Mouse (Mus musculus): ENCODE measurements around the gene Purb.

Gene Purb

DNA sequence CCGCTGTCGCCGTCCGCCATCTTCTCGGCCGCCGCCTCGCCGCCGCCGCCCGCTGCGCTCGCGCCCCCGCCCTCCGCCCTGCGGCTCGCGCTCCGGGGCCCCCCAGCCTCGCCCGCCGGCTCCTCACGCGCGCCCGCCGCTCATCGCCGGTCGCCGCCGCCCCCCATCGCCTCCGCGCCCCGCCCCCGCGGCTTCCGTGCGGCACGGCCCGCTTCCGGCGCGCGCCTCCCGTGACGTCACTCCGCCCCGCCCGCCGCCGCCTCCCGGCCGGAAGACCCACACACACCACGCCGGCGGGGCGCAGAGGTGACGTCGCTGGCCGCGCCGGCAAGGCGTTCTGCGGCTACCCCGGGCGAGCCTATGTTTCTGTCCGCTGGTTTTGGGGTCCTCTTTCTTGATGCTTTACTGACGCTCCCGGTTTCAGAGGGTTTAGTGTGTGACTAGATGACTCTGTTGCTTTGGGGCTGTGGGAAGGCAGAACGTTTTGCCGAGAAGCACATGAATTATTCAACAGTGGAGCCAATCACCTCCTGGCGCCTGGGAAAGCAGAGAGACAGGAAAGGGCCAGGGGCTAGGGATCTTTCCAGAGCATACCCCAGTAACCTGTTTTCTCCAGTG lies at the start of gene Purb:
Gene Purb, minus strand, starts transcription at position 51 of the 618 bp plus-strand sequence.
- in situ Hi-C loops (cut with MseI, MboI), result no loop called here

DNA sequence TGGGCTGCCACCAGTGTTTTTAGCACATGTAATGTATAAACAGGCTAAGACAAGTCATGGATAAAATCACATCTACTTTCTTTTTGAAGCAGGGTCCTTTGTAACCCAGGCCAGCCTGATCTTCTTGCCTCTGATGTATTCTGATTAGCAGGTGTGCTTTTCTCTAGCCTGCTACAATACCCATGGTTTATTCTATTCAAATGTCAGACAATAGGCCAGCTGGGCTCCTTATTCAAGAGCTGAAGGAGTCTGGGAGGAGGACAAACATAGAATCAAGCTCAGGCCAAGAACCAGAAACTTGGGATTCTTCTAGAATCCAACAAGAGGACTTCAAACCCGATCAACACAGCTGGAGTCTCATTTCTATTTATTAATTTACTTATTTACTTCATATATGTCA lies 49.5 kb upstream of the Purb start:
- in situ Hi-C loops (cut with MseI, MboI), result loop anchor here in 1 of 2 experiments (5.0 kb wide), 1 partner anchor 53 kb away; no protein-coding TSS in a partner anchor

DNA sequence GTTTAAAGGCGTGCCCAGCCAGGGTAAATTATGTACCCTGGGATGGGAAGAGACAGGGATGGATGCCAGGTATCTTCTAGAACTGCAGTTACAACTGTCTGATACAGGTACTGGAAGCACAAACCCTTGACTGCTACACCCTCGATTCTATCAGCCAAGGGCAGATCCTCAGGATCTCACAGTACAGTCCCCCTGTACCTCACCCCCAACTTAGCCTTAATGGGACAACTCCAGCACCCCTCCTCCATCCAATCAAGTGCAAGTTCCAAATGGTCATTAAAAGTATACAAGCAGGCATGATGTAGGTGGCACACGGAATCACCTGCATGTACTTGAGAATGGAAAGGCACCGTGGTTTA lies 49.1 kb upstream of the Purb start:
- in situ Hi-C loops (cut with MseI, MboI), result loop anchor here in 1 of 2 experiments (5.0 kb wide), 1 partner anchor 53 kb away; no protein-coding TSS in a partner anchor

DNA sequence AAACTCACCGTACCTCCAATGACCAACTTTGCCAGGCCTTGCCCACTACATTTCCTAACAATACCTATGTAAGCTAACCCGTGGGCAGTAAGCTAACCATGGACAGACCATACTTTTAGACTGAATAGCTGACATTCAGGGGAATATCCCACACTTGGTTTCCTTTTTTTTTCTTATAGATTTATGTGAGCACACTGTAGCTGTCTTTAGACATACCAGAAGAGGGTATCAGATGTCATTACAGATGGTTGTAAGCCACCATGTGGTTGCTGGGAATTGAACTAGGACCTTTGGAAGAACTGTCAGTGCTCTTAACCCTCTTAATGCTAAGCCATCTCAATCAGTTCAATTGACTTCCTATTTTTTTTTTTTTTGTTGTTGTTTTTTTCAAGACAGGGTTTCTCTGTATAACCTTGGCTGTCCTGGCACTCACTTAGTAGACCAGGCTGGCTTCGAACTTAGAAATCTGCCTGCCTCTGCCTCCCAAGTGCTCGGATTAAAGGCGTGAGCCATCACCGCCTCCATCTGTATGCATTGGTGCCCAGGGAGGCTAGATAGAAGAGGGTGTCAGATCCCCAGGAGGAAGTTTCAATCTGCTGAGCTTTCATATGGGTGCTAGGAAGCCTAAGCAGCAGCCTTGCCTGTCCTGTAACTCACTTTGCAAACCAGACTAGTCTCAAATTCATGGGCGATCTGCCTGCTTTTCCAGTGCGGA lies 48.6 kb upstream of the Purb start:
- in situ Hi-C loops (cut with MseI, MboI), result no loop called here

DNA sequence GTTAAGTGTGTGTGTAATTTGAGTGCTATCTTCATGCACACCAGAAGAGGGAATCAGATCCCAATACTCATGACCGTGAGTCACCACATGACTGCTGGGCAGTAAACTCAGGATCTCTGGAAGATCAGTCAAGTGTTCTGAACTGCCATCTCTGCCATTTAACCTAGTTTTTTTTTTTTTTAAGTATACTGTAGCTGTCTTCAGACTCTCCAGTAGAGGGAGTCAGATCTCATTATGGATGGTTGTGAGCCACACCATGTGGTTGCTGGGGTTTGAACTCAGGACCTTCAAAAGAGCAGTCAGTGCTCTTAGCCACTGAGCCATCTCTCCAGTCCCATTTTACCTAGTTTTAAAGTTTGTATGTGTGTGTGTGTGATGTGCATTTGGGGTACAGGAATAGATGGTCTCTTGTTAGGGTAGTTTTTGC lies 48.0 kb upstream of the Purb start:
- in situ Hi-C loops (cut with MseI, MboI), result no loop called here

DNA sequence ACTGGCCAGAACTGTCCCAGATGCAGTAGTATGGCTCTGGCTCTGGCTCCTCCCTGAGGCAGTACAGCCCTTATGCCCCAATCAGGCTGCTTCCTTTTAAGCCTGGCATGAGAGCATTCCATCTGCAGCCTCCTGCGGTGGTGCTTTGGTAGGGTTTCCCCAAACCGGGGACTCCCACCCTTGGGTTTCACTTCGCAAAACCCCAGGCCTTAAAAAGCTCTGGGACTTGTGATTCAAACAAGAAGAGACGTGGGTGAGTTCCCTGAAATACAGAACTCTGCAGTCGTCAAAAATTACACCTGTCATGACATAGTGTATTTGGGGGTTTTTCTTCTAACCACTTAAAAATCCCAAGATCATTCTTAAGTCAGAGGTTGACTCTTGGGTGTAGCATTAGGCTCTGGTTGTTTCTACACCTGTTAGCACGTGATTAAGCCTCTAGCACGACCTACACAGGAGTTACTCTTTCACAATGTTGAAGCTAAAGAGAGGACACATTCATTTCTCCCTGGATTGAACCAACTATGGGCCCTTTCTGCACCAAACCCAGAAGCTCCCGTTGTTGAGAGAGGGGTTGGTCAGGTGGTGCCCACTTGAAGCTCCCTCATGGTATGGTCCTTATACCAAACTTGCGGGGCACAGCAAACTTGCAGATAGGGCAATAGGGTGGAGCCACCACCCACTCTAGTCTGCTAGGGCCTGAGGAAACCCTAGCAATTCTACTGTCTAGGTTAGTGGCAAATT lies 47.2 kb upstream of the Purb start:
- in situ Hi-C loops (cut with MseI, MboI), result no loop called here

DNA sequence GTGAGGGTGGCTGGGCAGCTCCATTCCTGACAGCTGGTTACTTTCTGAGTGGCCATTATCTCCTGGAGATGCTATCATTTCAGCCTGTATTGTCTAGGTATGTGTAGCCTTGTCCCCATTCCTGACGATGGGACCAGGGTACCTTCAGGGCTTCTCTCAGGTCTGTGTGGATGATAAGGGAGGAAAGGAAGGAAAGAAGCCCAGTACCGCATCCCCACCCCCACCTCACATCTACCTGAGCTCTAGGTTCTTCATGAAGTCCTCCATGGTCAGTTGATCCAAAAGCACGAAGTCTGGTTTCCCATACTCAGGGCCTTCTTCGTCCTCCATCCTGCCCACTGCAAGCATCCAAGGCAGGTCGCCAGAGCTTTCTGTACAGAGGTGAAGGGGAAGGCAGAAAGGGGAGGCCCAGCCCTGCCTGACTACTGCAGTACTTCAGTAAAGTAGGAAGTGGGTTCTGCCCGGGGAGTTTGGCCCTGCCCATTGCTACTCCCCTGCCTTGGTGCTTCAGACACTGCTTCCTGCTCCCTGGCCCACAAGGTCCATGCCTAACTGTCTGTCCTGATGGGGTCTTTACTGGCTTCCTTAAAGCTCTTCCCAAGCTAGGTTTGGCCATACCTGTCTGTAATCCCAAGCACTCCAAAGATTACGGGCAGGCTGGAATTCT lies 44.9 kb upstream of the Purb start, which contains the start of gene Myo1g:
Gene Myo1g, minus strand, starts transcription at position 459 of the 667 bp plus-strand sequence.
- in situ Hi-C loops (cut with MseI, MboI), result no loop called here

DNA sequence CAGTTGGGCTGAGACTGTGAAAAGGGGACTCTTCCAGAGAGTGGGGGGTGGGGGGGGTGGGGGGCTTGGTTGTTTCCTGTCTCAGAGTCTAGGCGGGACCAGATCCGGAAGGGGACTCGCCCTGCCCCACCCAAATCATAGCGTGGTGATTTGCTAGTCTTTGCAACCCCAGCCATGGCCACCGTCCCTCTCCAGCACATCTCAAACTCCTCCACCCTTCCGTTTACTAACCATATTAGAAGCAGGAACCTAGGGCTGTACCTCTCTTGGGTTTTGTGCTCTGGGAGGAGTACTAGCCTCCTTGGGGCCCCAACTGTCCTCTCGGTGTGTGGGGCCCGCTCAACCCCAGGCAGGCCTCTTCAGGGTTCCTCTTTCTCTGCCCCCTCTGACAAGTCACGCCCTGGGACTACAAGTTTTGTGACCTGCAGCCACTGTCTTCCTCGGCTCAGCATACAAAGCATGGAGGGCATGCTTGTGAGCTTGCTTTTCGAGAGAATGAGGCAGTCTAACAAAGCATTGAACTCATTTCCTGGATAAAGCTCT lies 43.8 kb upstream of the Purb start:
- in situ Hi-C loops (cut with MseI, MboI), result no loop called here

DNA sequence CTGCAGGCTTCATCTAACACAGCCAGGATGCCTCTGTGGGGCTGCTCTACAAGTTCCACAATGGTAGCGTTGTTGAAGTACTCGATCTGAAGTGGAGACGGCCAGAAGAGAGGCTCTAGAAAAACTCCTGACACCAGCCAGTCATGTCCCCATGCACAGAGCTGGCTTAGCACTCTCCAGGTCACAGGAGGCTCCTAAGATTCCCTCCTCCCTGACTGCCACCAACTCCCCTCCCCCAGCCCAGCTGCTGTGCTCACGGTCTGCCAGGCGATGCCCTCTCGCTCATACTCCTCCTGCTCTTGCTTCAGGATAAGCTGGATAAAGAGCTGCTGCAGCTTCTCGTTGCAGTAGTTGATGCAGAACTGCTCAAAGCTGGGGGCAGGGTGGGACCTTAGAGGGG lies 39.1 kb upstream of the Purb start:
- in situ Hi-C loops (cut with MseI, MboI), result no loop called here

DNA sequence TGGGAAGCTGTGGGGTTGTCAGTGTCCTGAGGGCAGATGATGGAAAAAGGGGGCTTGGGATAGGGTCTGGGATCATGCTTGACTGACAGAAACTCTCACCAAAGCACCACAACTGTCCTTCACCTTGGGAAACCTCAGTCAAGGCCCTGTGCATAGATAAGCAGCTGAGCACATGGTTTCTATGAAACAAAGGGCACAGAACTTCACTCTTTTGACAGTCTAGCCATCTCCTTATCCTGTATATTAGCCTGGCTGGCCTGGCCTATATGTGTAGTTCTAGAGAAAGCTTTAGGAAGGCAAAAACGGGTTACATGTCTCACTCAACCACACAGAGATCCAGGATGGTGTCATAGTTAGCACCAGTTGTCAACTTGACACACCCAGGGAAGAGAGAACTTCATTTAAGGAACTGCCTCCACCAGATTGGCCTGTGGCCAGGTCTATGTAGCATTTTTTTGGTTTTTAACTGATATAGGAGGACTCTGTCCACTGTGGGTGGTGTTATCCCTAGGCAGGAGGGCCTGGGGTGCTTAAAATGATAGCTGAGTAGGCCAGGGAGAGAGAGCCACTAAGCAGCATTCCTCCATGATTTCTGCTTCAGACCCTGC lies 32.7 kb upstream of the Purb start:
- in situ Hi-C loops (cut with MseI, MboI), result no loop called here

DNA sequence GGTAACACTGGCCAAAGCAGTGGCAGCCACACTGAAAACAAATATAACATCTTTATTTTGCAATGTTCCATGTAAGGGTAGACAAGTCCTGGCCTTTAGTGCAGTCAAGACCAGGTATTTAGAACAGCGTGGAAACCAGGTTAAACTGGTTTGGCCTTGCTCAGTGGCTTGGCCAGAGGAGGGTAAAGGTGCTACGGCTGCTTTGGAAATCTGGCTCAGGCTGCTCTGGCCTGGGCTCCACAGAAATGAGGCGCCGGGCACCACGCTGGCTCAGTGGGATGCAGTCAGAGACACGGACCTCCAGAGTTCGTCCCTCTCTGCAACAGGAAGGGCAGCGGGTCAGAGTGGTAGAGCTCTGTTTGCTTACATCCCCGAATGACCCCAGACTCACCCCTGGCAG lies 30.8 kb upstream of the Purb start:
- in situ Hi-C loops (cut with MseI, MboI), result no loop called here

DNA sequence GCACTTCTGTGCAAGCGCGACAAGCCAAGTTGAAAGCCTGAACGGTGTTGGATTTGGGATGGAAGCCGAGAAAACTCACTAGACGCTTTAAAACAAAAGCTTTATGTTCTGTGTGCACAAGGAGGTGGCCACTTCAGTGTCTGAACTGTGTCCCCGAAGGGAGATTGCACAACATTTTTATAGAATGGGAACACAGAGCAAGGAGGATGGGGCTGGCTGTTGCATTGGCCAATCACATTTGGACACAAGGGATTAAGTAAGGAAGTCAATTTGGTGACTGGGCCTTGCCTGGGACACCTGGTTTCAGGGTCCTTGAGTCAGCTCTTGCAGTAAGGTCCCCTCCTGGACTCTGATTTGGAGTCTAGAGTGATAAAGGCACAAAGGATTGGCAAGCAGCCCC lies 29.0 kb upstream of the Purb start:
- in situ Hi-C loops (cut with MseI, MboI), result no loop called here

DNA sequence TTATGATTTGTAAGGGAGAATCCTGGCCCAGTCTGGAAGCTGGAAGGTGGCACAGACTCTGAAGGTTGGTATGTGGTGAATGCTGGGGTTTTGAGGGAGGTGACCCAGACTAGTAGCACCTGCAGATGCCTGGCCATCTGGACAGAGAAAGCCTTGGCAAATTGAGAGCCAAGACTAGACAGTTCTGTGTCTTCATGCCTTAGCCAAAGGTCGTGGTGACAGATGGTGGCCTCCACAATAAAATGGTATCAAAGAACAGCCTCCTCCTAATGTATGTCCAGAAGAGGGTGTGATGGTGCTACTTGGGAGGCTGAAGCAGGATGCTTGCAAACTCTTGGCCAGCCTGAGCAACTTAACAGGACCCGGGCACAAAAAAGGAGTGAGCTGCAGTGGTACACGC lies 28.5 kb upstream of the Purb start:
- in situ Hi-C loops (cut with MseI, MboI), result no loop called here

DNA sequence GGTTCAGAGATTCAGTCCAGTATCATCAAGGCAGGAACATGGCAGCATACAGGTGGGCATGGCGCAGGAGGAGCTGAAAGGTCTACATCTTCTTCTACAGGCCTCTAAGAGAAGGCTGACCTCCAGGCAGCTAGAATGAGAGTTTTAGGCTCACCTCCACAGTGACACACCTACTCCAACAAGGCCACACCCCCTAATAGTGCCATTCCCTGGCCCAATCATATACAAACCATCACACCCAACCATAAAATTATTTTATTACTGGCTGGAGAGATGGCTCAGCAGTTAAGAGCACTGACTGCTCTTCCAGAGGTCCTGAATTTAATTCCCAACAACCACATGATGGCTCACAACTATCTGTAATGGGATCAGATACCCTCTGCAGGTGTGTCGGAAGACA lies 26.8 kb upstream of the Purb start:
- in situ Hi-C loops (cut with MseI, MboI), result no loop called here

DNA sequence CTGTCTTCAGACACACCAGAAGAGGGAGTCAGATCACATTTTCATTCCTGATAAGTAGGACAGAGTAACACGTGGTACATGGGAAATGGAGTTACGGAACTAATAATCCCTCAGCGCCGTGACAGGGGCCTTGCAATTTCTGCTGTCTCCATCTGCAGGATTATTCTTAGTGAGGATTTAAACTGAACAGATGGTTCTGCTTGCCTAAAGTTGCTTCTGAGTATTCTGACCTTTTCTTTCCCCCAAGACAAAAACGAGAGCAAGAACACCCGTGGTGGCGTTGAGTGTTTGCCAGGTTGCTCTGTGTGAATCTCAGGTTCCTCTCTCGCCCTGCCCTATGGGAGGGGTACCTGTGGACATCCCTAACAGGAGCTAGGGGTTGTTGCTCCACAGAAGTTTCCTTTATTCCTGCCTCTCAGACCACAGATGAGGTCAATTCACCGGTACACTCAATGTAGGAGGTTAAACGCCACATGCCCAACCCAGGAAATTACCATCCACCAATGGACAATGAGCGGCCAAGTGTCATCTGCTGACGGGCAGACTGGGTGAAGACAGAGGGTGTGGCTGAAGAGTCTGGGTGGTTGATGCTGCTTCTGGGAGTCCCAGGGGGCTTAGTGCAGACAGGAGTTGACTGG lies 21.7 kb upstream of the Purb start:
- in situ Hi-C loops (cut with MseI, MboI), result no loop called here

DNA sequence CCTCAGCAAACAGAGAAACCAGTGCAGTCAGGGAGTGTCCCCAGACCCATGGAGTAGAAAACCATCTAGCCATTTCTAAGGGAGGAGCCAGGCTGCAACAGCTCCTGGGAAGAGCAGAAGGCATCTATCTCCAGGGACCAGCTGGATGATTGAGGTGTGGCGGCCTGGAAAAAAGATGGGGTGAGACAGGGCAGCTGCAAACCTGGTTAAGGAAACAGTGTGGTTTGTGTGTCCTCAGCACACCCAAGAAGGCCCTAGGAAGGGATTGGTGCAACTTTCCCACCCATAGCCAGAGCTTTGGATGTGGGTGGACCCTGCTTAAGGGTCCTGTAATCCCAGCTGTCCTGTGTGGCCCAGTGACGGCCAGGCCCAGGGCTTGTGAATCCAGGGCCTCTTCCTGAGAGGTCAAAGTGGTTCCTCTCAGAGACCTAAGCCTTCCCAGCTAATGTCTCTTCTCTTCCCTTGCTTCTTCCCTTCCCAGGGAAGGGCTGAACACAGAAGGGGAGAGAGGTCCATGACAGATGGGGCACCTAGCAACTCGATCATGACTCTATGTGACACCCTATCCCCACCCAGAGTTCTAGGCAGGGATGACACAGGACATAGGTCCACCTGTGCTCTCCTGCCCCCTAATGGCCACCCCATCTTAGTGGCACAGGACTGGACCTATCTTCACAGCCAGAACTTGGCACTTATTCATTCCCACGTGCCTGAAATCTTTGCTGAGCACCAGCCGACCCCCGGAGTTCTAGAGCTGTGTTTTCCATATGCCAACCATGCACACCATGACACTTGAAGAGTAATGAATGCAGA lies 14.2 kb upstream of the Purb start:
- in situ Hi-C loops (cut with MseI, MboI), result no loop called here

DNA sequence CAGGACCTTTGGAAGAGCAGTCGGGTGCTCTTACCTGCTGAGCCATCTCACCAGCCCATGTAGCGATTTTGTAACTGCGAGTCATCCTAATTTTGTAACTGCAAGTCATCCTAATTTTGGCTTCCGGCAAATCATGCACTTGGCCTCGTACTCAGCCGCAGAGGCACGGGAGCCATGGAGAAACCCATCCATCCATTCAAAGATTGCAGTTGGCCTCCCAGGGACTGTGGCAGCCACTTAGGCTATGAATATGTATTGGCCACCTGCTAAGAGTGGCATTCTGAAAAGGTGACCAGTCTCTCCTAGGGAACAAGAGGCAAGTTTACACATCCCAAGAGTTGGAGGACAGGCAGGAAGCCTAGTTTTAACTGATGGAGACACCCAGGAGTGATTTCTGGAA lies 13.5 kb upstream of the Purb start:
- in situ Hi-C loops (cut with MseI, MboI), result no loop called here

DNA sequence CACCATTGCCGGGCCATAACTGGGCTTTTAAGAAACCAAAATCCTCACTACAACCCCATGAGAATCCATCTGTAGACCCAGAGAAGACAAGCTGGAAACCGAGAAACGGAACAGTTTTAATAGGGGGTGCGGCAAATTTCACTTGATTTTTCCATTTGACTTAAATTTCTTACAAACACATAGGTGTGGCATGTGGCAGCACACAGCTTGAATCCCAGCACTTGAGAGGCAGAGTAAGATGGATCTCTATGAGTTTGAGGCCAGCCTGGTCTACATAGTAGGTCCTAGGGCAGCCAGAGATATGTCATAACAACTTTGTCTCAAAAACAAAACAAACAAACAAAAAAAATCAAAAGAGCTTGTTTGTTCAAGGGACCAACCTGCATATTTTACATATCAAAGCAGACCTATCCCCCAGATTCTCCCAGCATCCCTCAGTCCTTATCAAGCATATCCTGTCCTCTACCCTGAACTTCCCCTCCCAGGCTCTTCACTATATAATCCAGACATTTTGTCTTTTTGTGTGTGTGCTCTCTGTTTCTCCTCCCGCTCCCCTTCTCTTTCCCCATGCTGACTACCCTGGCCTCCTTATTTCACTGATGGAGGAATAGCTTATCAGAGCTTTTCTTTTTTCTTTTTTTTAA lies 12.4 kb upstream of the Purb start:
- in situ Hi-C loops (cut with MseI, MboI), result no loop called here

DNA sequence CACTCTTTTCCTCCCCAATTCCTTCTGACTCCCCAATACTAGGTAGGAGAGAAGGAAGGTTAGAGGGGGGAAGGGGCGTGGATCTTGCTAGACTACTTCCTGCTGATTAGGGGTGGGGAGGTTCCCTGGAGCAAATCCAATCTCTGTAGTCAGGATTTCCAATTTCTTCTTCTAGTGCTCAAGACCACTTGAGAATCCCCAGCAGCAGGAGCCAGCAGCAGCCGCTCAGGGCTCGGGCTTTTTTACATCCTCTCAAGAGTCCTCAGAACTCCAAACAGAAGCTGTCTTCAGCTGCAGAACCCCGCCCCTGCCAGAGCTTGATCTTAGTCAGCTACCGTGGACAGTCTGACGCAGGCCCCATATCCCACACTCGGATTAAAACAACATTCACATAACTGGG lies 11.8 kb upstream of the Purb start:
- in situ Hi-C loops (cut with MseI, MboI), result no loop called here

DNA sequence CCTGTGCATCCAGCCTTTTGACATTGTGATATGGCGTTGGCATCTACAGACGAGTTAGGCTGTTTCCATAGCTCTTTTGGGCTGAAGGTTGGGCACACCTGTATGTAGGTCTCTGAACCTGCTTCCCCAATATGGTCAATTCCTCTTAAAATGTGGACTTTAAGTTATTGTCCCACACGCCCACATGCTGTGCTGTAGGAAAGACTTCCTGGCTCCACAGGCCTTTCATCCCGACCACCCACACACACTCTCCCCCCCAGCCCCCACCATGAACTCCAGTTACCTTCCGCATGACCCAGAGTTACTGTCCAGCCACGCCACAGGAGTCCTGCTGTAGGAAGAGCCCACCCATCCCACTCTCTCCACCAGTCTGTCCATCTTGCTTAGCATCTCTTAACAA lies 11.2 kb upstream of the Purb start:
- in situ Hi-C loops (cut with MseI, MboI), result no loop called here
